Mouse (Mus musculus): ENCODE measurements at regions not wholly inside any gene's neighbourhood (a gene's known extent, or its start where the extent isn't known, plus 50 kb on each side); places are given as distances from the start of the nearest gene placed in this dataset.

GRCm38 (mm10) chr15:36719241-36719640 lies 288.3 kb downstream of the Zfp706 start:
- DNase-seq: no peak

GRCm38 (mm10) chr15:36717835-36718234 lies 289.7 kb downstream of the Zfp706 start:
- DNase-seq: no peak

- DNase-seq: no peak
Measured at GRCm38 (mm10) chr15:36716686-36717038, 290.9 kb downstream of the Zfp706 start.

DNA sequence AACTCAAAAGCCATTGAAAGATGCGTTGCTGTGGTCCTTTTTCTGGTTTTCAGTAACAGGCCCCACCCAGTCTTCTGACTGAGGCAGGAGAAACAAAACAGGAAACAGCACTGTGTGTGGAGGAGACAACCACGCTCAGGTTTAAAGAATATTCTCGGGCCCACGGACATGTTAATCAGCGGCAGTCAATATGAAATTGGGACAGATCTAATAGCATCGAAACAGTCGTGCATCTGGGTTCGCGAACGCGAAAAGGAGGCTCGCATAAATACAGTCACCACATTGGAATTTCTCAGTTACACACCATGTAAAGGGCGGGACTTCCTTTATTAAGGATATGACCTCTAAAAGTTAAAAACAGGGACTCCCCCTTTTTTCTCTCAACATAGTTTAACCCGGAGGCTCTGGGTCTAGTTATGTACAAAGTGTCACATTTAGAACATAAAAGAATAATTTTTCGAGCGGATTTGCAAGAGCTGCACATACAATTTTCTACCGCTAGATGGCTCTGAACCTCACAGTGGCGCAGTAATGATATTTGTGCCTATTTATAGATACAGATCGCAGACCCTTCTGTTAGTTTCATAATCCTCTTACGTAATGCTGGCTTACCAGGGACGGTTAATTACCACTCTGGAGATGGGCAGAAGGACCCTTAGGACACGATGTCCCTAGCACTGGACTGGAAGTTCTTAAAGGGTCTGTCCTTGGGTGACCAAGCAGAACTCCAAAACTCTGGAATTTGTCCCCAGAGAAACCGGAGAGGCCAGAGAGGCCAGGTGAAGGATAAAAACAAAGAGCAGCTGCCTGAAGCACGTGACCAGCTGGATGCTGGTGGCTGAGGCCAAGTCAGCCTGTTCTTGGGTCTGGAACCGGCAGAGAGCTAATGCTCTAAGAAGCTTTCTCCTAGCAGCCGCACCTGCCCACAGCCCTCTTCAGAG lies 291.6 kb downstream of the Zfp706 start:
- DNase-seq: peak; percentile 92

DNA sequence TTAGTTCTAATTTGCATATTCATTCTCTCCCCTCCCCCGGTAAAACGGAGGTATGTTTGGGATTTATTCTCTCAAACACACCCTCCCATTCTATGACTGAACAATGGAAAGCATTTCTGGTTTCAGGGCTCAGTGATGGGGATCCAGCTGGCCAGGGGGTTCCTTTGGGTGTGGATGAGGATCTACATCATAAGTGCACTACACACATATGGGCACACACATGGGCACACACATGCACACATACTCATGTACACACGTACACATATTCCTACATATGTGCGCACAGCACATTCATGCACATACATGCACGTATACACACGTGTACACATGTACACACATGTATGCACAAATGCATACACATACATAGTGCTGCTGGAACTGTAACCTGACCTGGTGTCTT lies 292.4 kb downstream of the Zfp706 start:
- no peak for DNase-seq

- no peak for DNase-seq
Measured at GRCm38 (mm10) chr15:36709788-36710187, 297.8 kb downstream of the Zfp706 start.

DNA sequence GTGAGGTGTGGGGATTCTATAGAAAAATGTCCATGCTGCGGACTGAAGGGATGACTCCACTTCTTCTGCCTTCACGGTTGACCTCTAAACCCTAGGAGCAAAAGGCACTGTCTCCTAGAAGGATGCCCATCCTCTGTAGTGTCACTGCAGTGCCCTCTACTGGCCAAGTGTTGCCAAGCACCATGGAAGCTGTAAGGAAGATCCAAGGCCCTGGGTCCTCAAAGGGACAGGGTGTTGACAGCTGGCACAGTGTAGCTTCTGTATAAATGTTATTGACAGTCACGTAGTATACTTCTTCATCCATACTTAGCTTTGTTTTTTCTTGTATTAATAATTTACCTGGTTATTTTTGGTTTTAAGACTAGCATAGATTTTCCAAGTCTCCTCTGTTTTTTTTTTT lies 299.1 kb downstream of the Zfp706 start:
- peak; percentile 68 for DNase-seq

GRCm38 (mm10) chr15:36705990-36706389 lies 301.6 kb downstream of the Zfp706 start:
- DNase-seq: no peak

GRCm38 (mm10) chr15:36705391-36705790 lies 302.2 kb downstream of the Zfp706 start:
- no peak for DNase-seq

- no peak for DNase-seq
Measured at GRCm38 (mm10) chr15:36701846-36702245, 305.7 kb downstream of the Zfp706 start.

DNA sequence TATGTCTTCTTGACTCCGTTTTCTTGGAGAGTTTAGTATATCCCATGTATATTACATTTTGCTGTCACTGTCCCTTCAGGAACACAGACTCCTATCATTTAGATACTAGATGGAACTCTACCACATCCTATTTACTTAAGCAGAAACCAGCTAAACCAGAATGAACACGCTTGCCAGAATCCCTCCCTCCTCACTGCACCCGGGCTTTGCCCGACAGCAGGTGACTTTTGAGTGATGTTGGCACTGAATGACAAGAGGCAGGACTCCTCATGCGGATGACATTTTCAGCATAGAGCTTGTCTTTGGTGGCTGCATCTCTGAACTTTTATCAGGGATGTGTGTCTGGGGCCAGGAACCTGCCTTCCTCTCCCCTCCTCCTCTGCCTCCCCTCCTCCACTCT lies 307.4 kb downstream of the Zfp706 start:
- DNase-seq: no peak

- DNase-seq: peak; percentile 71
Measured at GRCm38 (mm10) chr15:36695199-36696129, 312.1 kb downstream of the Zfp706 start.

GRCm38 (mm10) chr15:36691002-36691652 lies 316.4 kb downstream of the Zfp706 start:
- DNase-seq: no peak

- no peak for DNase-seq
Measured at GRCm38 (mm10) chr15:36689881-36690280, 317.7 kb downstream of the Zfp706 start.

GRCm38 (mm10) chr15:36689301-36689700 lies 318.3 kb downstream of the Zfp706 start:
- no peak for DNase-seq

GRCm38 (mm10) chr15:36688051-36688754 lies 319.4 kb downstream of the Zfp706 start:
- no peak for DNase-seq

DNA sequence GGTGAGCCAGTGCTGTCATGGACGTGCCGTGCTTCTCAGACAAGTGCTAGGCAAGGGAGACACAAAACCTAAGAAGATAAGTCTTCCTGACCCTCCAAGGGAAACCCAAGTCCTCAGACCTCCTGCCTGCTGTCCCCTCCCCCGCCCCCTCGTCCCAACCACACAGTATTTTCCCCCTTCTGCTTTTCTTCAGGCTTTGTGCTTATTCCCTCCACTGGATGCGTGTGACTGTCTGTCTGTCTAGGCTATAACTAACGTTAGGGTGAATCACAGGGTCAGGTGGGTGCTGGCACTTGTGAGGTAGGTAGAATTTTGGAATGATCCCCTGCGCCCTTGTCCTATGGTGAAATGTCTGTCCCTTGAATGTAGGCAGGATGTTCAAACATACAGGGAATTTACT lies 322.9 kb downstream of the Zfp706 start:
- DNase-seq: no peak

DNA sequence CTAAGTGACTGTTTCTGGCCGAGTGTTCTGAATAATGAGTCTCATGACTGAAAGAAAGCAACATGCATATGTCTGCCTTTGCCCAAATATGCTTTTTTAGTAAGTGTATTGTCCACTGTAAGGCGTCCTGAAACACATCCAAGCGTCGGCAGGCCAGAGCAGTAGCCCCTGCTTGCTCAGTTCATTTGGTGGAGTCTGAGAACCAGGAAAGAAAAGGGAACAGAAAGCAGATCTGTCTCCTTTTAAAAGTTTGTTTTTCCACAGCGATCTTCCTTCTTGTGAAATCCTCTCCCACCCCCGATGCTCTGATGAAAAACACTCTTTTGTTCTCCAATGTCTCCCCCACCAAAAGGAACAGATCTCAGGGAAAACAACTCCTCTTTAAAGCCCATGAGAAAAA lies 324.7 kb downstream of the Zfp706 start:
- no peak for DNase-seq

- no peak for DNase-seq
Measured at GRCm38 (mm10) chr15:36682159-36682558, 325.4 kb downstream of the Zfp706 start.

DNA sequence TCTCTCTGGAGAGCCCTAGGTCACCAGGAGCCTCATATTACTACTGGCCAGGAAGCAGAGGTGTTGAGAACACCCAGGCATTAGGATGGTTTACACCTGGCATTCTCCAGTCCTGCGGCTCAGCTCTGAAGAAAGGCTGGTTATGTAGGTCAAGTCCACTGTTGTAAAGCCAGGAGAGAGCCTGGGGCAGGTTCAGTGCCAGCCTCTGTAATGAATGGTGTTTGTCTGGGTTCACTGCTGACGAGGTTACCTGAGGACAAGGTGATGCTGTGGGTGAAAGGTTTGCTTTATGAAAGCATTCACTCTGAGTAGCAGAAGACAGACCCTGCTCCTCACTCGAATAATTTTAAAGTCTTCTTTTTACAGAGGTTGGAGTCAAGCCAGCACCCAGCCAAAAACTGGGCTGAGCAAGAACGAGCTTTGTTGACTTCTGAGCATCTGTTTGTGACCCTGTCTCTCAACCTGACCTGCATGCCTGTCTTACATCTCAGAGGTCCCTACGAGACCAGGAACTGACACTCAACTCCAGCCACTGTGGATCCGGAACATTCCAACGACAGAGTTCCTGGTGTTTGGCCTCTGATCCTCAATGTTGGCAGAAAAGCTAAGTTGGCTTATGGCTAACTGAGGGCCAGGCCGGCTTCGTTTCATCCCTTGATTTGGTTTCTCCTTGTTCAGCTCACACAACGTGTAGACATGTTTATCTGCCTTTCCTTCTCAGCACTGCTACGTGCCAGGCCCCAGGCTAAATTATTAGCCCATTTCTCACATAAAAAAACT lies 327.0 kb downstream of the Zfp706 start:
- no peak for DNase-seq

- DNase-seq: no peak
Measured at GRCm38 (mm10) chr15:36679577-36679976, 328.0 kb downstream of the Zfp706 start.

DNA sequence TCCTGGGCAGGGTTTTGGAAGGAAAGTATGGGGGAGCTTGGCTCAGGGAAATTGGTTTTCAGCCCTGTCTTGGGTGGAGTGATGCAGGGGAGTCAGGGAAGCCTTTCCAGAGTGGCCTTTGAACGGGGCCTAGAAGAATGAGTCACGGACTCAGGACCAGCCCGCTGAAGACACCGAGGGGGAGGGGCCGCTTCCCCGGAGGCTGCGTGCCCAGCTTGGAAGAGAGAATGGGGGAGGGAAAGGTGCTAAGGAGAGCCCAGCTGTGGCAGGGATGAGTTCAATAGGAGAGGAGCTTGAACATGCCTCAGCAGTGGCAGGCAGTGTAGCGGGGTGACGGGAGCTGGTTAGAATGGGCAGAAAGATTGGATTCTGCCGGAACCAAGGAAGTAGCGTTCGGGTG lies 337.8 kb downstream of the Zfp706 start:
- no peak for DNase-seq

Measured in cerebellum, adult 9-11 months (tissue).